Mouse (Mus musculus) ZHBTc4 (cell line): ENCODE results near the gene Cpb2.
A peak's percentile ranks its signal among the peaks of the same experiment; 100 is the strongest.

Source experiments
- DNase-seq: peaks from one replicate; pipeline ENCODE4 v3.0.0-alpha.2; 2011; ENCODE audit warnings: low read depth, low spot score

Gene Cpb2

DNA sequence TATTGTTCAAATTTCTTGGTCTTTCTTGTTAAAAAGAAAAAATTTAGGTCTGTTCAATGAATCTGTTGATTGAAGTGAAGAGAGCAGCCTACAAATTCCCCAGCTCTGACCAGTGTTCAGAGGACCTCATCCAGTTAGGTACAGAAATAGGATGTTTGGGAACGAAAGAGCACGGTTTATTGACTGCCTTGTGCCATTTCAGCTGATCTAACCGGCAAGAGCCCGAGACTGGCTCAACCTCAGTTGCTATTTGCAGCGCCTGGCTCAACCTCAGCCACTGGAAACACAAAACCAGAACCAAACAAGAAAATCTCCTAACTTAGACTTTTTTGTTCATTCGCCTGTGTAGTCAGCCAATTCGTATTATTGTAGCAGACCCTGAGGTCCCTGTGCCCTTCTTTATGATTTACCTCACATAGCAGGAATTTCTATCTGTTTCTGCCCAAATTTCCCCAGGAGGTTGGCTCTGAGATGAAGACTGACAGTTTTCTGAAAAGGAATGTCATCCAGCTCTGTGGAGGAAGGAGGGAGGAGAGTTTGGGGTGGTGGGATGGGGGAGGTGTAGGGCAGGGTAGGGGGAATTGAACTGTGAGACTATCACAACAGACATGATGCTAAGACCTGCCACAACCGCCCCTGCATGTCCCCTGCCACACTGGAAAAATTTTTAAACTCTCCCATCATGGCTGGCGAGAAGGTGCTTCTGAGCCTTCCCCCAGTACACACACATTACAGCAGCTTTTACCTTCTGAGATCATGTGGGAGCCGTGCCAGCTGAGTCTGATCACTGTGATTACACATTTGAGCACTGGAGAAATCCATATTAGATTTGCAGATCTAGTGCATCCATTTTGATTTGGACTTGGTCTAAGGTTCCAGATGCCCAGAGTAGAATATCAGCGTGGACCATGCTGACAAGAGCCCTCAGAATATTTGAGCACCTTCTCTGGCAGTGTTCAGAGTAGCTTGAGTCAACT is 4.2 kb downstream of the Cpb2 start:
- DNase-seq, result no peak

DNA sequence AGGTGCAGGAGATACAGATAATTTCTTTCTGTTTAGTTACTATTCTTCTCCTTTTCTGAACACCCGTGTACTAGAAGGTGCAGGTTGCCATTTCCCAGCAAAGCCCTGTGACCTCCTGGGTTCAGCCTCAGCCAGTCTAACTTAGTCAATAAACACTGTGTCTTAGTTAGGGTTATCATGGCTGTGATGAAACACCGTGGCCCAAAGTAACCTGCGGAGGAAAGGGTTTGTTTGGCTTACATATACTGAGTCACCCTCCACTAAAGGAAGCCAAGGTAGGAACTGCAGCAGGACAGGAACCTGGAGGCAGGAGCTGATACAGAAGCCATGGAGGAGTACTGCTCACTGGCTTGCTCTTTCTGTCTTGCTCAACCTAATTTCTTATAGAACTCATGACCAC is 8.3 kb downstream of the Cpb2 start:
- DNase-seq, result no peak

GRCm38 (mm10) chr14:75256521-75256920 is 14.4 kb downstream of the Cpb2 start:
- DNase-seq, result peak; percentile 2

GRCm38 (mm10) chr14:75269531-75269930 is 27.4 kb downstream of the Cpb2 start:
- DNase-seq, result no peak

GRCm38 (mm10) chr14:75279716-75280115 is 37.6 kb downstream of the Cpb2 start:
- no peak for DNase-seq

GRCm38 (mm10) chr14:75280406-75280805 is 38.3 kb downstream of the Cpb2 start:
- DNase-seq, result no peak

- DNase-seq, result peak; percentile 23
Observed at GRCm38 (mm10) chr14:75283609-75284192, 41.6 kb downstream of the Cpb2 start.

DNA sequence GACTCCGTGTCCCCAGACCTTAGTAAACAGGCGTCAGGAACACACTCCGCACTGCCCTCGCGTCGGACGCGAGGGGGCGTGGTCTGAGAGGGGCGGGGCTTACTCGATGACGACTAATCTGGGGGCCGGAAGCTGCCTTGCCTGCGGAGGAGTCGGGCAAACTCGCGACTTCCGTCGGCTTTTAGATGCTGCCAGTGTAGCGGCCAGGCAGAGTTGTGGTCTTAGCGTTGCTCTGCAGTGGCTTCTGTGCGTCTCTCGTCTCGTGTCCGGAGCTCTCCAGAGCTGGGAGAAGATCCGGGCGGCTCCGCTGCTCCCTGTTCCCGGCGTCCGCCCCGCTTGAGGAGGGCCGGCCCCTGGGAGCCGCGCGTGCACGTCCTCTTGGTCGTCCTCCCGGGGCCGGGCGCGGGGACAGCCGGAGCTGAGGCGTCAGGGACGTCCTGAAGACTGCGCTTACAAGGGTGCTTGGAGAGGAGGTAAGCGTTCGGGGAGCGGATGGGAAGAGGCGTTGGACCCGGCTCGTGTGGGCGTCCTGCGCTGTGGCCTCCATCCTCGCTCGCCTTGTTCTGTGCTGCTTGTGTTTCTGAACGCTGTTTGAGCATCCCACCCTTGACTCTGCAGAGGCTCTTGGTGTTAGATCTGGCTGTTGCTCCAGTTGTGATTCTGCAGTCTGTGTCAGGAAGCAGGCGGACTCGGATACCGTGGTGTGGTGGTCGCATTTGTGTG is 42.3 kb downstream of the Cpb2 start, which contains the start of gene Zc3h13:
TSS of gene Zc3h13 (plus strand) at position 181 of the 723 bp plus-strand sequence.
- peak; percentile 95 for DNase-seq

- no peak for DNase-seq
Observed at GRCm38 (mm10) chr14:75301081-75301480, 59.0 kb downstream of the Cpb2 start.

DNA sequence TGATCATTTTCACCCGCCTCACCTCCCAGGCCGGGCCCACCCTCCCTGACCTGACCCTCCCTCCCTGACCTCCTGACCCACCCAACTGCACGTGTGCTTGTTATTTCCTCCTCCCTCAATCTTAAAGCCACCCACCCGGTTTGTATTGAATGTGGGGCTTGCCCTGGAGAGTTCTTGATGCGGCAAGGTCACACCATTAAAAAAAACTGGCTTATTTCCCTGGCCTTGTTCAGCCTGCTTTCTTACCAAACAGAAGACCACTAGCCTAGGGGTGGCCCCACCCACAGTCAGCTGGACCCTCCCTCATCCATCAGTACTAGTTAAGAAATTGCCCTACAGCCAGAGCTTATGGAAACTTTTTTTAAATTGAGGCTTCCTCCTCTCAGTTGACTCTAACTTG is 61.7 kb downstream of the Cpb2 start:
- DNase-seq, result peak; percentile 12

- DNase-seq, result no peak
Observed at GRCm38 (mm10) chr14:75307855-75308254, 65.8 kb downstream of the Cpb2 start.

- DNase-seq, result peak; percentile 19
Observed at GRCm38 (mm10) chr14:75309336-75309992, 67.4 kb downstream of the Cpb2 start.

DNA sequence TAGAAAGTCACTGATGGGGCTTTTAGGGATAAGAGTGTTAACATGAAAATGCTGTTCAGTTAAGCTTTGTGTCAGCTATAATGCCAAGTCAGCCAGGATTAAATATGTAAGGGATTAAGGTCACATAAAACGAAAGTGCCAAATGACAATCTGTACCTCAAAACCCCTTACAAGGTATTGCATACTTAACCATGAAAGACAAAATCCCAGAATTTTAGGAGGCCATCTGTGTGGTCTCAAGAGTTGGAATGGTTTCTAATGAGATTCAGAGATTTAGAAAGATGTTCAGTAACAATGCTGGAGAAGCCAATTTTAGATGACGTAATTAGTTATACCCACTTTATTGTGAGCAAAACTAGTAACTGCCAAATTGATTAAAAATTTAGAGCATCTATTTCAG is 72.4 kb downstream of the Cpb2 start:
- DNase-seq, result no peak

DNA sequence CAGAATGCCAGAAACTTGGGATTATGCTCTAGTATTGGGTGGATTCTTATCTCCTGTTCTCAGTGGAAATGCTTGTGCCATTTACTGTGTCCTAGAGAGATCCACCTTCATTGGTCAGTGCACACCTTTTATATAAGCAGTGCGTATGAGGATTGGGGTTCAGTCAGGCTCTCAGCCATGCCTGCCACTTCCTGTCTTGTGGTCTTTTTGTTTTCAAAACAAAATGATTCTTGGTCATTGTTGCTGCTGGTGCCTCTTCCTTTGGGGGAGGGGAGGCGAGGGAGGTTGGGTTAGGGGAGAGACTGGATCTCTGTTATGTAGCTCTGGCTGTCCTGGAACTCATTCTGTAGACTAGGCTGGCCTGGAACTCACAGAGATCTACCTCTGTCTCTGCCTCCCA is 76.6 kb downstream of the Cpb2 start:
- DNase-seq, result no peak

DNA sequence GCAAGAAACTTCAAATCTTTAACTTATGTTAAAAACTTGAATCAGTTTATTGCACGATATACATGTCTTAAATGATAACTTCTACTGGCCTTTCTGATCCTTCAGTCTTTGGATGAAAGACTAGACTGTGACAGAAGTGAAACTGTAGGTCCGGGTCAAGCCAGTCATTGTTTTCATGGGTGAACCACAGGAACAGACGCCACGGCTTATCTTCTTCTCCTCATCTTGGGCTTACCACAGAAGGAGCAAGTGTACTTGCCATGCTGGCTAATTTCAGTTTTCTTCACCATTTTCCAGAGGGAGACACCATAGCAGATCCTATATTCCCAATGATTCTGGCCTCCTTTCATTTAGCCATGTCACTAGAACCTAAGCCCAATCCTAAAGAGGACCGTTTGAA is 78.2 kb downstream of the Cpb2 start:
- DNase-seq, result no peak

- no peak for DNase-seq
Observed at GRCm38 (mm10) chr14:75323354-75323753, 81.3 kb downstream of the Cpb2 start.

- DNase-seq, result peak; percentile 4
Observed at GRCm38 (mm10) chr14:75328062-75328461, 86.0 kb downstream of the Cpb2 start.

GRCm38 (mm10) chr14:75330621-75331020 is 88.5 kb downstream of the Cpb2 start:
- peak; percentile 65 for DNase-seq
